Mouse (Mus musculus): Measurements from ENCODE around the gene Fam162b.

Fam162b gene

DNA sequence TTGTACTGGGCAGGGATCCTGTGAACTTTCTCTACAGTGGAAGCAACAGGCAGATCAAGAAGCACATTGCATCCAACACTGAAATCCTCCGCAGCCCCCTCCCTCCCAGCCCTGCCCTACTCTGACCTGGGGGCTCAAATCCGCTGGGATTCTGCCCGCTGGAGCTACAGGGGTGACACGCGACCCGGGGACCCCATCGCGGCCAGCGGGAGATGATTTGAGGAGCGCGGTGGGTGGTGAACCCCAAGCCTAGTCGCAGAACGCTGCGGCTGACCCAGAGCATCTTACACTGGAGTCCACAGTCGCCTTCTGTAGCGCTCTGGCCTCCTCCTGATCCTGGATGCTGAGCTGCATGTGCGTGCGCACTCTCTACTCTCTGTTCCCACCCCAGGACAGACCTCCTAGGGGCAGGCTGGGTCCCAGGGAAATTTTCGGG lies at the start of gene Fam162b:
Fam162b (minus strand) TSS at position 379 of the 436 bp plus-strand sequence.
- peak; percentile 58 for DNase-seq (ENCODE audit: low spot score)

DNA sequence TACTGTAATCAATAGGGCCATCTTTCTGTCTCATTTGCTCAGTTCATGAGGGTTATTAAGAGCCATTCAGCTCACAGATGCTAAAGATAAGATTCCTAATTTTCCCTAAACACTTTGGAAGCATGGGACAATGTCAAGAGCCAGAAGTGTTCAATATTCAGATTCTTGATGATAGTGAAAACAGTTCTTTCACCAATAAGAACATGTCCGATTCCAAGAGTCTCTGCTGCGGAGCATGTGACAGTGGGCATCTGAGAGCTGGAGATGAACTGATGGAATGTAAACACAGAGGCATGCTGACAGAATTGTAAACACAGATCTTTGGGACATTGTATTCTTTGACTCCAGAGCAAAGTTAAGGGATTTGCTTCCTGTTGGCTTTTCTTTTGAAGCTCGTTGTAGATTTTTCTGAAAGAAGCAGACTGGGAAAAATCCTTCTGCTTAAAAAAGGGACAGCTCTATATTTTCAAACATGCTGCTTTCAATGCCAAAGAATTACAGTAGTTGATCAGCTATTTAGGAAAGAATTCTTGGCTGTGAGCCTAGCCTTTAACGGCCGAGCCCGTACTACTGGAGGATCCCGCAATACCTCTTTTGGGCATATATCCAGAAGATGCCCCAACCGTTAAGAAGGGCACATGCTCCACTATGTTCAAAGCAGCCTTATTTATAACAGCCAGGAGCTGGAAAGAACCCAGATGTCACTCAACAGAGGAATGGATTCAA lies 41.3 kb upstream of the Fam162b start, which contains the start of gene Gprc6a:
Gprc6a (minus strand) TSS at position 51 of the 726 bp plus-strand sequence.
- no peak for DNase-seq (ENCODE audit: low spot score)

DNA sequence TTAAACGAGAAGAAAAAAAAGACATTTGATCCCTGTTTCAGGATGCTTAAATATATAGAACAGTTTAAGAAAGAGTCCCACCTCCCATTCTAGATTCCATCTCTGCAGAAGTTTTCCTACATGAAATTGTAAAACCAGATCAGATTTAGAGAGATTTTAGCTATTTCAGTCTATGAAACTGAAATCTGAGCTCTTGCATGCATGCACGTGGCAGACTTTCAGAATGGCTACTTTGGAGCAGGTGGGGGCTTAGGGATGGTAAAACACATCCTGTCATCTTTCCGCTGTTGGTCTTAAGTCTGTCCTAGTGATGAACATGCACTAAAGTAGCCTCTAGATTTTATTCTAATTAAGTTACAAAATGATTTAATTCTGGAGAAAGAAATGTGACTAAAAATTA lies 30.9 kb upstream of the Fam162b start:
- no peak for DNase-seq (ENCODE audit: low spot score)

DNA sequence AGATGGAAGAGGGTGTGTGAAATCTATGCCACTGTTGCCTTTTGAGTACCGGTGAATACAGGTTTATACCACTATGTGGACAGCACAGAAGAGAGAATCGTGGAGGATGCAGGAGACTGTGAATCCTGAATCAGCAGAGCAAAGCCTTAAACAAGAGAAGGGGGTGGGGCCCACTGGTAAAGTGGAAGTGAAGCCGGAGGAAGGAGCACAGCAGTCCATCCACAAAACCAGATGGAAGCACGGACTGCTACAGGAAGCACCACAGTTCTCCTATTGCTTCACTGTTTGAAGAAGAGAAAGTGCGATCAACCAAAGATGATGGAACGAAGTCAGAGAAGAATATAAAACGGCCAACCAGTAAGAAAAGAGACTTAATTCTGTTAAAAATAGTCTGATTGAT lies 29.8 kb upstream of the Fam162b start:
- DNase-seq (ENCODE audit: low spot score) = no peak

DNA sequence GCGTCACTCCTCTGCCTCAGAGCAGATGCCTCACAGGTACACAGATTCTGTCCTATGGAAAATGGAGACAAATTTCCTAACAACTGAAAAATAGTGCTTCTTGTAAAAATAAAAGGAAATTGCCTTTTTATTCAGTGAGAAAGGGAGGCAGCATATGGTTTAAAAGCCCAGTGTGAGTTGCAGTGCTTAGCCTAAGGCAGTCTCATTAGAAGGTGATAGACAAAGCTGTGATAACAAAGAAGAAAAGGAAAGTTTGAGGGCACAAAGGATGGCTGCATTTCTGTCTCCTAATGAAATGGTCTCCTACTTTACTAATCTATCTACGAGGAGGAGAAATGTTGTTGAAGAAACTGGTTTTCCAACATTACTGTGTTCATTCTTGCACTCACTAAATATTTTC lies 28.2 kb upstream of the Fam162b start:
- DNase-seq (ENCODE audit: low spot score) = no peak

DNA sequence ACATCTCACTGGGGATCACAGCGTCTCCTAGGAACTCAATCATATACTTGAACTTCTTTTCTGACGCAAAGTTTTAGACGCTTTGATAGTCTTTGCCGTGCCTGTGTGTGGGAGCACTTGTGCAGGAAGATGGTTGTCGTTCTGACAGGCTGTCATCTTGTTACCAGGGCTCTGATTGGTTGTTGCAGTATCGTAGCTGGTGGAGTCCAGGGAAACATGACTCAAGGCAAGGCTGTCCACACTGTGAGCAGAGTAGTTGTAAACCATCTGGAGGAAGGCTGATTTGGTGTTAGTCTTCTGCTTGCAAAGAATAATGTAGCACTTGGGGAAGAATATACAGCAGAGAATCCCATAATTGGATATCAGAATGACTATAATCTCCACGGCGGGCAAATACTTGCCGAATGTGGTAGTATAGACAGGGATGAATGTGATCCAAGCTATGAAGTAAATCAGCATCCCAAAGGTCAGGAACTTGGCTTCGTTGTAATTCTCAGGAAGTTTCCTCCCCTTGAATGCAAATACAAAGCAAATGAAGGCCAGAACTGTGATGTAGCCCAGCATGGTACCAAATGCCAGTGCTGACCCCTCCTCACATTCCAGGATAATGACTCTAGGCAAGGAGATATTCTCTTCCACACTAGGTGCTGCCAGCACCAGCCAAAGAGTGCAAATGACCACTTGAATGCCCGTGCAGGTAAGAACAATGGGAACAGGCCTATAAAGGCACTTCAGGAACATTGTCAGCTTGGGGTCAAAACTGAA lies 24.7 kb upstream of the Fam162b start:
- no peak for DNase-seq (ENCODE audit: low spot score)

DNA sequence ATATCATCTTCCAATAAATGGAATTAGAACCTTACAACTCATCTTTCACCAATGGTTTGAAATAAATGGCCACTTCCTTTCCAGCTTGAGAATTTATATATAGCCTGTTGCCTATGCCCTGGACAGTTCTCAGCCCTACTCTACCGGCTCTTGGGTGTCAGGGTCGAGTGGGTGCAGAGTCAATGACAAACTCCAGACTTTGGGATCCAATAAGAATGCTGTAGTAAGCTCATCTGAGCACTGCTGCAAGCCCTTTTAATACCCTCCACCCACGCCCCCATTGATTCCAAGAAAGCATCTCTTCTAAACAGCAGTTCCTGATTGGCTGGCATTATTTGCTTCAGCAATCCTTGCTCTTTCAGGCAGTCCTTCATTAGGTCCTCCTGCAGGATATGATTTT lies 23.1 kb upstream of the Fam162b start:
- DNase-seq (ENCODE audit: low spot score) = no peak

DNA sequence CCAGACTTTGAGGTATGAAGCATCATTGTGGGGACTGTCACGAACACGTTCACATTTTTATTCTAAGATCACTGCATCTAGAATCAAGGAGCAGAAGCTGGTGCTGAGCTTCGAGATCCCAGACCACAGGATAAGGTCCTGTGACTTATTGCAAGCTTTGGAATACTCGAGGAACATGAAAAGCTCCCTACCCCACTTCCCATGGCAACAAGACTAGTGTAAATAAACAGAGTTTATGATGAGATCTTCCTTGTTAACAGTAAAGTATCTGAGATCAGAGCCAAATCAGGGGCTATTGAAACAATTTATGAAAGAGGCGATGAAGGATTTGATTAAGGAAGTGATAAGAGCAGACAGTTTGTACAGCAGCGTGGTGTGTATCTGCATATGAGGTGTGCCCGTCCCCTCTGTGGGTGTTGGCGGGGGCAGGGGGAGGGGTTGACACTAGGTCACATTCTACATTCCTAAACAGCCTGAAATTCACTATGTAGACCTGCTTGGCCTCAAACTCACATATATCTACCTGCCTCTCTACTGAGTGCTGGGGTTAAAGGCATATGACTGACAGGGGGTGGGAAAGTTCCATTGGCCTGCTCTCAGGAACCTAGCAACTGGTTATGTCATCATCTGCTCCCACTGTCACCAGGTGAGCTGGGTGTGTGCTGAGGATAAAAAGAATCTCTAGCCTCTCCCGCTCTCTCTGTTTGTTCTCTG lies 21.8 kb upstream of the Fam162b start:
- no peak for DNase-seq (ENCODE audit: low spot score)

DNA sequence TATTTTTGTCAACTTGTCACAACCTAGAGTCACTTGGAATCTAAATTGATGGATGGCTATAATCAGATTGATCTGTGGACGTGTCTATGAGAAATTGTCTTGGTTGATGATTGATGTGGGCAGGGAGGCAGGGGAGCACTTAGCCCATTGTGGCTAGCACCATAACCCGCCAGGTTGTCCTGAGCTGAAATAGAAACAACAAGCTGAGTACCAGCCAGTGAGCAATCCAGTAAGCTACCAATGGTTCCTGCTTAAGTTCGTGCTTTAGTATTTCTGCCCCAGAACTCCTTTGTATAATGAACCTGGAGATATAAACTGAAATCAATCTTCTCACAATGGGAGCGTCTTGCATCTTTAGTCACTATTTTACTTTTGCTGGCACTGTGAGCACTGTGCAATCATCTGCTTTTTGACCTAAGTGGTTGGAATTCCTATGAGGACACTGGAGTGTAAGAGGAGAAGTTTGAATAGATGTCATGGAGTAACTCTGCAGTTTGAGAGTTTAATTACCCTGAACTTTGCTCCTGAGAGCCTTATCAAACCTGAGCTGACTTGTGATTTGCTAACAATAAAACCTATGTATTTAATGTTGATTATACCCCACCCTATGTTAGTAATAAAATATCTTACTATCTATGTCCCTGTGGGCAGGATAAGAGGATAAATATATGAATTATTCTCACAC lies 19.6 kb upstream of the Fam162b start:
- no peak for DNase-seq (ENCODE audit: low spot score)

DNA sequence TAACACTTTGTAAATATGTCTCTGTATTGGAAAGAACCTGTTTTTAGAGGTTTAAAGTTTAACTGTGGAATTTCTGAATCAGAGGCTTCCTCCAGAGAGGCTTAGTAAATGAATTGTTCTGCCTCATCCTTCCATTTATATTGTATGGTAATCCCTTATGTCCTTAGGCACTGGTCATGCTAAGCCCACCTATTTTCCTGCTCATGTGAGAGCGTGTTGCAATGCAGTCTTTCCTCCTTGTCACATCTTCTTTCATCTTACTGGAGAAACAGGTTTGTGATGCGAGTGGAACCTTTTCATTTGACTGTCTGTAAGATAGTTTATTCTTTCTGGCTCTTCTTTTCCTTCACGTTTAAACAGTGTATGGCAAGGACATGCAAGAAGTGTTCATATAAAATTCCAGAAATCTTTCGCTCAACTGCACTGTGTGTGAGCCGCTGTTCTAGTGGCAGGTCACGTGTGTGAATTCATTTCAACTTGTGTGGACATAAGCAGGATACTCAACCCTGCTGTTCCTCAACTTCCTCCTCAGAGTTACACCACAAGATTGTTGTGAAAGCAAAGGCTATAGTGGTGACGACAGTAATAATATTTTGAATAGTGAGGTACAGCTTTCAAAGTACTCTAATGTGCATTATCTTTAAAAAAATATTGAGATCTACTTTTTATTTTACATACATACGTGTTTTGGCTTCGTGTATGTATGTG lies 6.8 kb upstream of the Fam162b start:
- DNase-seq (ENCODE audit: low spot score) = no peak

DNA sequence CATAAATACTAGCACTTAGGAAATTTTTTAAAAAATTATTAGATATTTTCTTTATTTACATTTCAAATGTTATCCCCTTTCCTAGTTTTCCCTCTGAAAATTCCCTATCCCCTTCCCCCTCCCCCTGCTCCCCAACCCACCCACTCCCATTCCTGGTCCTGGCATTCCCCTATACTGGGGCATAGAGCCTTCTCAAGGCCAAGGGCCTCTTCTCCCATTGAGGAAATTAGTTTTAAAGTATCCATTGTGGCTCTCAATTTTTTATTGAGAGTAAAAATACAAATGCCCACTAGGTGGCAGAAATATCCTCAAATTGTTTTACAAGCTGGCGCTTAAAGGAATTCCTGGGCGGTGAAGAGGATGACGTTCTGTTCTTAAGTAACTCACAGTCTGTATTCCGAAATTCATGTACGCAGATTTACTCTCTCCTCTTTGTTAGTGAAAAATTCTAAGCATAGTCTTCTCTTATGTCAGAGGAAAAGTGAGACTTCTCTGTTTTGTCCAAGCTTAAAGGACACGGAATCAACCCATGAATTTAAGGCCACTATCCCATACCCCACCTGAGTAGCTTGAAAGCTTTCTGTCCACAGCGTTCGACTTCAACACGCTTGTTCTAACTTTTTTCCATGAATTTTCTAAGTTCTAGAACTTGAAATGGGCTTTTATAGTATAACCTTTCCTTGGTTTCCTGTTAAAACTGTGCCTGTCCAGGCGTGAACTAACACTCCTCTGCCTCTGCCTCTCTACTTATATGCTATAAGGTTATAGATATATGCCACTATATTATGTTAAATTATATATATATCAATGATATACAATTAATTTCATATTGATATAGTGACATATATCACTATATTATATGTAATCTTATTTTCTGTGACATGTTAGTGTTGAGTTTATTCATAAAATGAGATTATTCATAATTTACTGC lies 4.9 kb upstream of the Fam162b start:
- DNase-seq (ENCODE audit: low spot score) = peak; percentile 60

DNA sequence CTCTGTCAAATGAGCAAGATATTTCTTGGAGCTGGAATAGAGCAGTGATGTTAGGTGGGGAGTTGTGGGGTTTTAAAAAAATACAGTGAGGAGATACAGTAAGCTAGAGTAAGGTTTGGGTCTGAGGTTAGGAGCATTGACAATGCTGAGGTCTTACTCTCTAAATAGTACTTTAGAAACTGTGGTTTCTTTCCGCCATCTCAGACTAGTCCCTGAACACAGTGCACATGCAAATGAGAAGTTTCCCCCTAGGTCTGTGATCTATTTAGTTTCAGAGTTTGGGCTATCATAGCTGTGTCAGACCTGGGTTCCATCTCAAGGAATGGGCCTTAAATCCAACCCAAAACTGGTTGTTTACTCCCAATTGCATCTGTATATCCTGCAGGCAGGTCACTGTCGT lies 1.3 kb upstream of the Fam162b start:
- DNase-seq (ENCODE audit: low spot score) = no peak

DNA sequence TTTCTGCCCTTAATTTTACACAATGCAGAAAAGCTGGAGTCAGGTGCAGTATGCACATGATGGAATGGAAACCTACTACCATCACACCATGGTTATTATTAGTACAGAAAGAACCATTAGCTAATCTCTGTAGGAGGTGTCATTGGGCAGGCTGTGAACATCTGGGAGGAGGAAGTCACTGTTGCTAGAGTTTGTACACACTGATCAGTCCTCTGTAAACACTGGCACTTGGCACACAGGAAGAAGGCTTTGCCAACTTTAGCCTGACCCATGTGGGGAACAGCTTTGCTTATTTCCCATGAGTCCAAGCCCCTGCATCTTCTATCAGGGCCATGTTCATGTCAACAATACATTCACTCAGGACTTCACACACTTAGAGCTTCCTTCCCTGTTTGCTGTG lies 5.4 kb downstream of the Fam162b start:
- no peak for DNase-seq (ENCODE audit: low spot score)

DNA sequence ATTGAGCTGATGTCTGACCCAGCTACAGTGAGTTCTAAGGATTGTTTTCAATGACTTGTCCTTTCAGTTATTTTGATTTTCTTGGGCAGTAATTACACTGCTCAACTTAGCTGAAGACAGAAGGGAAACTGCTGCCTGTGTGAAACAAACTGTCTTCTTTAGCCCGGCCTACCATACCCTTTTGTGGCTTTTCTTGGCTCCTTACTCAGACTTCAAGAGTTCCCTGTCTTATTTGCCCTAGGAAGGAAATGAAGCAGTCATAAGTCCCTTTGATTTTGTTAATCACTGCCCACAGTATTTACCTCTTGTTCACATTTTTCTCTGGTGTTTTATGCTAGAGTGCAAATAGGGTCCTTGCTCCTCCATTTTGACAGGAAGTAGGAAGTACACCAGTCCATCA lies 5.9 kb downstream of the Fam162b start:
- DNase-seq (ENCODE audit: low spot score) = no peak

DNA sequence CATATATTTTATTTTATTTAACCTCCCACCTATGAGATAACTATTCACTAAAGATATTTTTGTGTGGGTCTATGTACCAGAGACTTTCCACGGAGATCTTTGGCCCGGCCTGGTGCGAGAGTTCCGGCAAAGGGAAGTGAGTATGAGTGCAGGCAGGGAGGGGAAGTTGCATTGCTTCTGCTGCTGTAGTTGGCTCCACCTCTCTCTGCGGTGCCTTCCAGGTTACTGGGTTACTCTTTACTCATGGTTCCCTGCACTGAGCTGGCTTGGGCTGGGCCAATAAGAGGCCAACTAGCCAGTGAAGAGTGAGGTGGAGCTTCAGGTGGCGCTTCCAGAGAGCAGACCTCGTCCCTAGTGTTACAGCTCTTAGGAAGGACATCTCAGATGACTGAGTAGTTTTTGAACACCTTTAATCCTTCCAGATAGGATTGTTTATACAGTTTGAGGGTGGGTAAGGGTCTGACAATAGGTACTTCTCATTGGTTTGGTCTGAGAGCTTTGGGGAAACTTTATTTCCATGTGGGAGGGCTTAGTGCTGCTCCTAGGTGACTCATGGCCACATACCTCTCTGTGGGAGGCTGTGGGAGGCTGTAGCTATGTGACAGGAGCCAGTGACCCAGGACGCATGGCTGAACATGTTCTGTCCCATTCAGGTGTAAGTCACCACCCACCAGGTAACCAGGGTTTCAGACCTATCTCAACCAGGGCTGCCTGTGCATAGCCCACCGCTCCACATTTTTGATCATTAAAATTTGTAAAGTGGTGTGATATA lies 18.9 kb downstream of the Fam162b start:
- DNase-seq (ENCODE audit: low spot score) = no peak

DNA sequence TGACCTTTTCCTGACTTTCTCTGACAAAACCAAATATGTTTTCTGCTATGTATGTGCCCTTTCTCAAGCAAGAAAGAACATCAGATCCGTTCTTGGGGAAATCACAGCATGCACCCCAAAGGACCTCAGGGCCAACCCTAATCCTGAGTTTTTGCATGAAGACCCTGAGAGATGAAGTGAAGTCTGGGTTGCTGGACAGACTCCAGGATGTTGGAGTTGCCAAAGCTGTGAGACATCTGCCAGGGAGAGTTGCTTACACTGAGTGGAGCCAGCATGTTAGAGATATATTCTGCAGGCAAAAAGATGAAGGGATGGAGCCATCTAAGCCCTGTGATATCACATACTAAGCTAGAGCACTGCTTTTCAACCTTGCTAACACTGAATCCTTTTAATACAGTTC lies 34.3 kb downstream of the Fam162b start:
- DNase-seq (ENCODE audit: low spot score) = no peak

DNA sequence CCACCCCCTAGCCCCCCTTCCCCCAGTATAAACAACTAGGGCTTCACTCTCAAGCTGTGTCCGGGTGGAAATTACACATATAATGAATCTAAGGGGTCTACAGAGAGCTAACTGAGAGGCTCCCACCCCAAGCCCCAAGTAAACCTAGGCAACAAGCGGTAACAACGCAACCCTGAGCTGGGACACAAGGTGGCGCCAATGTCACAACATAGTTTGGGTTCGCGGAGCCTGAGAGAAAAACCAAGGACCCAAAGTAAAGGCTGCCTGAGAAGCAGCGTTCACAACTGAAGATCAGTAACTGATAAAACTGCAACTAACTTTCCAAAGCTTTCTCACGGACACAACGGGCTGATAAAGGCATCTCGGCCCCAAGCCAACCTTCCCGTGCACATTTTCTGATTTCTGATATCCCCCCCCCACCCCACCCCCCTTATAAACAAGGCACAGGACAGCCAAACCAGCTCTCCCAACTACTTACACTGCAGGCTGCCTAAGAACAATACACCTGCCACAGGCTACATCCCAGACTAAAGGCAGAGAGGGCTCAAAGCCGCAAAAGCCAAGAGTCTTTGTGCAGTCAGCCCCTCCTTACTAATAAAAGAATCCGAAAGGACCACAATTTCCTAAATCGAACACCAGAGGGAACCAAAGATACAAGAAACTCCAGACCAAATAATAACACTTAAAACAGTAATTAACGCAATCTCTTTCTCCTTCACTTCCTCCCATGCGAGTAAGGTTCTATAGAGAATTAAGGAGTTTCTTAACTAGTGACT lies 36.8 kb downstream of the Fam162b start:
- peak; percentile 93 for DNase-seq (ENCODE audit: low spot score)
